Mouse (Mus musculus) E14TG2a.4 (cell line): ENCODE results near the gene Pagr1a.

Source experiments
- H3K27me3 ChIP-seq: 2 replicates; pipeline ENCODE4 v1.6.1; 2014; ENCODE audit warnings: low read length, control low read depth; ENCODE audit not compliant: insufficient read depth
- H3K36me3 ChIP-seq: 2 replicates; pipeline ENCODE4 v1.6.1; 2014; ENCODE audit warnings: low read length, control low read depth; ENCODE audit not compliant: insufficient read depth
- H3K4me1 ChIP-seq: replicated peaks from 2 replicates; pipeline ENCODE4 v1.6.1; 2014; ENCODE audit warnings: low read depth, low read length, control low read depth
- H3K4me3 ChIP-seq: replicated peaks from 2 replicates; pipeline ENCODE4 v1.5.1; 2014; ENCODE audit warnings: mild to moderate bottlenecking, low read length
- H3K9me3 ChIP-seq: 2 replicates; pipeline ENCODE4 v1.6.1; 2014; ENCODE audit warnings: low read length, control low read depth
- CTCF ChIP-seq: conservative IDR thresholded peaks from 2 replicates; pipeline ENCODE4 v1.5.1; 2014; ENCODE audit warnings: low read length
- NANOG ChIP-seq: IDR thresholded peaks from 2 replicates; pipeline ENCODE4 v1.6.1; 2014; ENCODE audit warnings: borderline replicate concordance, low read length, mixed read lengths
- POU5F1 ChIP-seq: IDR thresholded peaks from 2 replicates; pipeline ENCODE4 v1.6.1; 2014; ENCODE audit warnings: low read length, borderline replicate concordance

Gene Pagr1a

DNA sequence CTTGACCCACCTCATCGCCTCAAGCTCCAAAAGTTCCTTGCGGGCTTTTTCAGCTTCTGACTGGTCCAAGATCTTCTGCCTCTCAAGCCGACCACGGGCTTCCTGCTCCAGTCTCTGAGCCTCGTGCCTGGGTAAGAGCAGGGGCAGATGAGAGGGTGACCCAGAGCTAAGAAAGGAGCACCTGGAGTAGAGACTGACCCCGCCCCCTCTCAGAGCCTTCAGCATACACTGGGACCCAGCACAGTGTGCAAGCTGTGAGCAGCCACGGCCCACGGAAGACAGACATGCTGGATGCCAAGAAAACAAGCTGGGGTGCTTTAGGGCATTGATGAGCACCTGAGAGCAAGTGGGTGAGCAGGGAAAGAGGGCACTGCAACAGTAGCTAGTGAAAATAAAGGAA is 28.3 kb downstream of the Pagr1a start:
- Histone ChIP-seq H3K36me3 (peaks cover 55% of the 10 kb centered on the region), H3K4me1 (peaks cover 57% of the 10 kb centered on the region), H3K9me3 (no peaks in the 10 kb centered on the region), H3K4me3 (peak overlapping the region; percentile 50), H3K27me3 (no peaks in the 10 kb centered on the region)
- TF ChIP-seq POU5F1 = no peak
- no peak for TF ChIP-seq NANOG
- no peak for TF ChIP-seq CTCF

DNA sequence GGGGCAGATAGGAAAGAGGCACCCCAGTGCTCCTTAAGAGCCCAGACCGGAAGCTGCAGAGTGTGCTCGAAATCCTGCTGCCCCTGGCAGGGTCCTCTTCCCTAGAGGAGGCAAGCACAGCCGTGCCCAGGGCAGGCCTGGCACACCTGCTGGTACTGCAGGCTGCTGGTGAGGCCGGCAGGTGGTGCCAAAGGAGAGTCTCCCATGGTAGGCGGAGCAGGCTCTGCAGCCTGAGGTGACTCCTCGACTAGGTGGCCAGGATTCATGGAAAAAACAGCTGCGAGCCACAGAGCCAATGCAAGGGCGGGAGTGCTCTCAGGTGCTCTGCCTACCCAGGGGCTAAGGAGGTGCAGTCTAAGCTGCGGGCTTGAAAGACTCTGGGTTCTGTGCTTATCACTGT is 30.8 kb downstream of the Pagr1a start:
- Histone ChIP-seq H3K4me3 (0 out of 2 replicates have a peak overlapping the region, but pooled peaks have one; percentile 21), H3K9me3 (no peaks in the 10 kb centered on the region), H3K4me1 (peaks cover 44% of the 10 kb centered on the region), H3K27me3 (no peaks in the 10 kb centered on the region), H3K36me3 (peaks cover 40% of the 10 kb centered on the region)
- TF ChIP-seq POU5F1 (no peak), NANOG (no peak), CTCF (no peak; the same call in 1 of the 2 replicates)

DNA sequence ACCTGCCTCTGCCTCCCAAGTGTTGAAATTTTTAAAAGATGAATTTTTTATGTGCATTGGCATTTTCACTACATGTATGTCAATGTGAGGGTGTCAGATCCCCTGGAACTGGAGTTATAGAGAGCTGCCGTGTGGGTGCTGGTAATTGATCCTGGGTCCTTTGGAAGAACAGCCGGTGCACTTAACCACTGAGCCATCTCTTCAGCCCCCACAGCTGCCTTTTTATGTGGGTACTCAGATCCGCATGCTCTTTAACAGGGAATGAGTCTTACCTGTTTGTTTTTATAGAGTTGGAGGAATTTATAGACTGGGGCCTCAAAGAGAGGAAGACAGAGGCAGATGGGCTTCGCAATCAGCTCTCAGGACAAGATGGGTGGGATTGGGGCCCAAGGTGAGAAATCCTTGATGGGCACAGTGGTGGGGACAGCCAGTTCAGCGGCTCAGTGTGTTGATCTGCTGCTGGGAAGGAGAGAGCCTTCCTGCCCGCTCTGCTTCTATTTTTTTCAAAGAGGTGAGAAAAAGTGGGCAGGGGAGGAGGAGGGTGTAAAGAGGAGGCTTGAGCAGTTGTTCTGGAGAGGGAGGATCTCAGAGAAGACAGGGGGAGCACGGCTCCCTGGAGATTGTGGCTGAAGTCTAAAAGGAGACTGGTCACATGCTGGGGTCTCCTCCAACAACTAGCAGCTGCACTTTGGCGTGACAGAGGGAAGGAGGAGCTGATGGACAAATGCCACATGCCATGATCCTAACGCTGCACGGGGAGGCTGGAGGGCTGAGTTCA is 32.3 kb downstream of the Pagr1a start:
- TF ChIP-seq POU5F1 (no peak), CTCF (no peak), NANOG (no peak)
- H3K36me3 ChIP-seq = peaks cover 48% of the 10 kb centered on the region
- no peak overlapping the region for H3K4me3 ChIP-seq
- peaks cover 39% of the 10 kb centered on the region for H3K4me1 ChIP-seq
- H3K9me3 ChIP-seq = no peaks in the 10 kb centered on the region
- no peaks in the 10 kb centered on the region for H3K27me3 ChIP-seq

DNA sequence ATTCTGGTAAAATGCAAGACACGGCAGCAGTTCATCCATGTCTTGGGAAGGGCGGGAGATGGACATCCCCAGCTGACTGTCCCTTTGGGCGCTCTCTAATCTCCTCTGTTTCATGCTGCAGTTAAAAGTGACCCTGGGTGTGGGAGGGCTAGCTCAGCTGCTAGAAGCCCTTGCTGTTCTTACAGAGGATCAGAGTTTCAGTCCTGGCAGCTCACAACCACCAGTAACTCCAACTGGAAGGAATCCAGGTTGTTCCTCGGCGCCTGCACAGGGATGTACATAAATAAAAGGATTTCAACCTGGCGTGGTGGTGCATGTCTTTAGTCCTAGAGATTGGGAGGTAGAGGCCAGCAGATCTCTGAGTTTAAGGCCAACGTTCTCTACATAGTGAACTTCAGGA is 34.0 kb downstream of the Pagr1a start:
- no peak overlapping the region for H3K4me3 ChIP-seq
- H3K4me1 ChIP-seq = peaks cover 39% of the 10 kb centered on the region
- no peaks in the 10 kb centered on the region for H3K9me3 ChIP-seq
- peaks cover 49% of the 10 kb centered on the region for H3K36me3 ChIP-seq
- TF ChIP-seq CTCF = no peak
- no peak for TF ChIP-seq NANOG
- no peak for TF ChIP-seq POU5F1
- no peaks in the 10 kb centered on the region for H3K27me3 ChIP-seq

DNA sequence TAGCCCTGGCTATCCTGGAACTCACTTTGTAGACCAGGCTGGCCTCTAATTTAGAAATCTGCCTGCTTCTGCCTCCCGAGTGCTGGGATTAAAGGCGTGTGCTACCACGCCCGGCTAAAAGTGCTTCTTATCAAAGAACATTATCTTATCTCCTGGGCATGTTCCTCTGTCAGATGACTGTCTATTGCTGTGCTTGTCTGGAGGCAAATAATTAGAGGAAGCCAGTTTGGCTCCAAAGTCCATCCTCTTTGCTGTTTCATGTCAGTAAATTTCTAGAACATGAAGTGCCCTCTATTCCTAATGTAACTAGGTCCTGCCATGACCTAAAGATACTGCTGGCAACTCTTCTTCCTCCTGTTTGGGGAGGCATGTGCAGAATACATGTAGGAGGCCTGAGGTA is 35.1 kb downstream of the Pagr1a start:
- Histone ChIP-seq H3K27me3 (no peaks in the 10 kb centered on the region), H3K9me3 (no peaks in the 10 kb centered on the region), H3K36me3 (peaks cover 48% of the 10 kb centered on the region), H3K4me3 (no peak overlapping the region), H3K4me1 (peaks cover 42% of the 10 kb centered on the region)
- TF ChIP-seq POU5F1 (no peak), CTCF (no peak), NANOG (no peak)

DNA sequence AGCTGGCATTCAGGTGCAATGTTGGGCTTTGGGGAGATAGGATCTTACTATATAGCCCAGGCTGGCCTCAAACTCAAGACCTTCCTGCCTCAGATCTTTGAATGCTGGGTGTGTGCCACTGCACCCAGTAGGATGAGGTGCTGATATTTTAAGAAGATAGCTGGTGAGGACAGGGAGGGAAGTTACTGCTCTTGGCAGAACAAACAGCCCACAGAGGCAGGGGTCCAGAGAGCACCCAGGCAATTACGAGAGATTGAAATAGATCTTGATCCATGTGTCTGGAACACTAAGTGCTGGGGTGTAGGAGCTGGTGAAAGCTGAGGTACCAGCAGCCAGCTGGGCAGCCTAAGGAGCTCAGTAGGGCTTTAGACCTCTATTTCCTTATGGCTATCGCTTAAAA is 35.6 kb downstream of the Pagr1a start:
- TF ChIP-seq NANOG = no peak
- no peak for TF ChIP-seq POU5F1
- no peak for TF ChIP-seq CTCF
- no peaks in the 10 kb centered on the region for H3K9me3 ChIP-seq
- no peak overlapping the region for H3K4me3 ChIP-seq
- no peaks in the 10 kb centered on the region for H3K27me3 ChIP-seq
- H3K36me3 ChIP-seq = peaks cover 43% of the 10 kb centered on the region
- peaks cover 40% of the 10 kb centered on the region for H3K4me1 ChIP-seq

DNA sequence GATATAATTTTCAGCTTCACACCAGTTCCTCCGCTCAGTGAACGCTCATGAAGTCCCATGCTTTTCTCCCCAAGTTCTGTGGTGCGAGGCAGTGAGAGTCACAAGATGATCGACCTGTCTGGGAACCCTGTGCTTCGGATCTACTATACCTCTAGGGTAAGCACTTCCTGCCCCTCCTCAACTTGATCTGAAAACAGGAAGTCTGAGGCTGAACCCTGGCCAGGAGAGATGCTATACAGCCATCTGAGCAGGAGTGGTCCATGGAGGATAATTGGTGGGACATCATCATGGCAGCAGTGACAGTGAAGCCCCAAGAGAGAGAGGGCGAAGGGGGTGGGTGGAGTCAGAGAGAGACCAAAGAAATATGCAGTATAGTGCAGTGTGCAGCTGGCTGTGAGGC is 38.3 kb downstream of the Pagr1a start:
- no peak for TF ChIP-seq NANOG
- no peak for TF ChIP-seq CTCF
- no peak for TF ChIP-seq POU5F1
- Histone ChIP-seq H3K4me1 (peaks cover 41% of the 10 kb centered on the region), H3K9me3 (no peaks in the 10 kb centered on the region), H3K4me3 (0 out of 2 replicates have a peak overlapping the region, but pooled peaks have one; percentile 10), H3K36me3 (peaks cover 42% of the 10 kb centered on the region), H3K27me3 (no peaks in the 10 kb centered on the region)

DNA sequence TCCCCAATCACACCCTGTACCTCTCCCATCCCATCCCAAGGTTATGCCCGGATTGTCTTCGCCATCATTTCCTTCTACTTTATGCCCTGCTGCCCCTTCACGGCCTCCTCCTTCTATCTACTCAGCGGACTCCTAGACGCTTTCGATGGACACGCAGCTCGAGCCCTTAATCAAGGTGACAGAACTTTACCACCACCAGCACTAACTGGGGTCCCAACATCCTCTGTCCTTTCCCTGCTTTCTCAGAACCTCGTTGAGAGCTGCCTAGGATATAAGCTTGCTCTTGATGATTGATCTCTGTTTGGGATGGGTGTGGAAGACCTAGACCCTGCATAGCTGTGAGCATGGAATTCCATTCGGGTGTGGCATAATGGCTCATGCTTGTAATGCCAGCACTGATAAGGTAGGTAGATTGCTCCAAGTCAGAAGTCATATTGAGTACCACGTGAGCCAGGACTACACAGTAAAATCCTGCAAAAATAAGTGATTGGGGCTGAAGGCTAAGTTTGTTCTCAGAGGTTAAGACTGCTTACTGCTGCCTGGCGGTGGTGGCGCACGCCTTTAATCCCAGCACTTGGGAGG is 40.2 kb downstream of the Pagr1a start:
- TF ChIP-seq CTCF (no peak), POU5F1 (no peak), NANOG (no peak)
- H3K36me3 ChIP-seq = peaks cover 42% of the 10 kb centered on the region
- H3K4me3 ChIP-seq = peak overlapping the region; percentile 100
- peaks cover 41% of the 10 kb centered on the region for H3K4me1 ChIP-seq
- H3K27me3 ChIP-seq = no peaks in the 10 kb centered on the region
- no peaks in the 10 kb centered on the region for H3K9me3 ChIP-seq
